Mouse (Mus musculus): ENCODE data around the gene Usp48. TPM values are rescaled to one million over a fixed set of nuclear protein-coding genes. Genes with fewer than 3 reads are reported as not detected.

The Usp48 gene
- polyA plus RNA-seq, 1 experiment from 2014 or later, result 69.9 TPM

DNA sequence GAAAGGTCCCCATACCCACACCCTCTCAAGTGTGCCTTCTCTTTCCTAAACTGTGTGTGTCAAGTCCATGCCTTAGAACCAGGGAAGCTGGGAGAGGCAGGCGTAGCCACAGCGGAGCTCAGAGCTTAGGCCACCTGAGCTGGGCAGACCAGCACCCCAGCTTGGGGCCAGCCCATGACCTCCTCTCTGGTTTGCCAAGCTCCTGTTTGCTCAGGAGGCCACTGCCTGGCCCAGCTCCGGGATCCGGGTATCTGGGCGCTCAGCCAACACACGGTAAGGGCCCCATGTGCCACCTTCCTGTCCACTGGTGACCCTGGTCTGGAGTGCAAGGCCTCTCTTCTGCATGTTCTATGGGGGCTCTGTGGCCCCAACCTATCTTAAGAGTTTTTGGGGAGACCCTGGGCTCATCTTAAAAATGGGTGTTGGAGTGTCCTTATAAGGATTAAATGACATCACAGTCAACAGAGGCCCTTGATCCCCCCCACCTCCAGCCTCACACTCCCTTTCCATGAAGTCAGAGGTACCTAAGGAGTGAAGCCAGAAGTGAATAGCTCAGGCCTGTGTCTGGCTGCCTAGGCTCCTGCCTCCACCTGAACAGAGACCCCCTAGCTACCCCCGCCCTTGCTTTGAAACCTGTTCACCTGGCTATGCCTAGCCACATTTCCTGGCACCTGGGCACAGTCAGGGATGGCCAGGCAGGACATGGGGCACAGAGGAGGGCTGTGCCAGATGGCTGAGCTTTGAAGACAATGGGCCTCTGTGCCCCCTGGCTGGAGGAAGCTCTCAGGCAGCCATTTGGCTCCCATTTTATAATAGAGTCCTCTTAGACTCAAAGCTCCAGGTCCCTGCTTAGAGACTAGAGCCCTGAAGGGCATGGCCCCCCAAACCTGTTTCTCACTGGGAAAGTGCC is 104.8 kb downstream of the Usp48 start:
- Histone ChIP-seq H3K9ac (no peak overlapping the region), H3K27me3 (no peaks in the 10 kb centered on the region), H3K36me3 (ENCODE audit: poor library complexity, severe bottlenecking) (no peaks in the 10 kb centered on the region), H3K9me3 (replicated peaks) (no peaks in the 10 kb centered on the region), H3K4me3 (no peak overlapping the region), H3K27ac (no peak overlapping the region), H3K4me1 (peaks cover 36% of the 10 kb centered on the region), H3K4me2 (no peak overlapping the region)
- no peak for ATAC-seq
- WGBS, result 67% methylated on average over 7 of the region's 7 CpGs

DNA sequence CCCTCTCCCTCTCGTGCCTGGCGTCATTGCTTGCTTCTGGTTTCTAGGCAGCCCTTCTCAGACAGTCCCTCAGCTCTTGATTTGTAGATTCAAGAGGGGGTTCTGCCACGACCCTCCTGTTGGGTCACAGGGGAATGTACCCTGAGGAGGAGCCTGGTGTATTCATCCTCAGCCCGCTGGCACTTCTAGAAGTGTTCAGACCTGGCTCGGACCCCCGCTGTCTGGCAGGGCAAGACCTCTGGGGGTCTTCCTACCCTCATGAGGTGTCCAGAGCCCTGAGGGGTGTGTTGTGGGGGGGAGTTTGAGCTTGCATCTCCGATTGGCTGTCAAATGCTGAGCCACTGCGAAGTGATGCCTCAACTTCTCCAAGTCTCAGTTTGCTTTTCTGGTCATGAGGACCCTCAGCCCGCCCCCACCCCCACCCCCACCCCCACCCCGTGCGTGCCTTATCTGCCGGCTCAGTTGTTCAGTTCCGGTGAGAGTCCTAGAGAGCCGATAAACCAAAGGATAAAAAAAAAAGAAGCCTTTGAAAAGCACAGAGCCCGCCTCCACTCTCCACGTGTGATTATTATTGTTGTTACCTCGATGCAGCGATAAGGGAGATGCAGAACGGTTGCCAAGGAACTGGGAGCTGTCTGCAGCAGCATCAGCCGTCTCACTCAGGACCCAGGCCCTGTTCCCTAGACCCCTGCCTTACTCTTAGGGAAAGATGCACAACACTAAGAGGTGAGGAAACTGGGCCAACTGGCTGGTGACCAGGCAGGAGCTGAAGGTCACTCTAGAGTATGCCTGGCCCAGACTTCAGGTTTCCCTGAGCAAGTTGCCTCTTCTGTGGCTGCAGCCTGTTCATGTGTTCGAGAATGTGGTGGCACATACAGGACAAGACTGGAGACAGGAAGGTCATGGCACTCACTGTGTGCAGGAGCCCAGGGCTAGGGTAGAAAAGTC is 106.0 kb downstream of the Usp48 start:
- H3K4me1 ChIP-seq, result peaks cover 39% of the 10 kb centered on the region
- no peak overlapping the region for H3K27ac ChIP-seq
- WGBS, result 47% methylated on average over 21 of the region's 21 CpGs
- ATAC-seq, result no peak
- no peaks in the 10 kb centered on the region for H3K9me3 ChIP-seq (replicated peaks)
- no peak overlapping the region for H3K4me2 ChIP-seq
- no peak overlapping the region for H3K4me3 ChIP-seq
- no peak overlapping the region for H3K9ac ChIP-seq
- H3K27me3 ChIP-seq, result no peaks in the 10 kb centered on the region
- no peaks in the 10 kb centered on the region for H3K36me3 ChIP-seq (ENCODE audit: poor library complexity, severe bottlenecking)

DNA sequence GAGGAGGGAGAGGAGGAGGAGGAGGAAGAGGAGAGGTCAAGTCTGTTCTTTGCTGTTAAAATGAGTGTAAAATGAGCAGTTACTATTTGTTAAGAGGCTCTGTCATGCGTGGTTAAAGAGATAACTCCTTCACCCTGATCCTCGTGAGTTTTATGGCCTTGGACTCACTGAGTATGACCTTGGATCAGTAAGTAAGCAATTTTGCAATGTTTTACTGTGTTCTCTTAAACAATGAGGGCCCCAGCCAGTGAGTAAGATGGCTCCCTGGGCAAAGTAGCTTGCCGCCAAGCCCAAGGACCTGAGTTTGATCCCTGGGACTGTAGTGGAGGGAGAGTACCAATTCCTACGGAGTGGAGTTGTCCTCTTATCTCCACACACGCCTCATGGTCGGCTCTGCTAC is 107.4 kb downstream of the Usp48 start:
- Histone ChIP-seq H3K9me3 (replicated peaks) (no peaks in the 10 kb centered on the region), H3K36me3 (ENCODE audit: poor library complexity, severe bottlenecking) (no peaks in the 10 kb centered on the region), H3K27ac (no peak overlapping the region), H3K4me2 (no peak overlapping the region), H3K4me1 (peaks cover 40% of the 10 kb centered on the region), H3K27me3 (no peaks in the 10 kb centered on the region), H3K9ac (no peak overlapping the region), H3K4me3 (no peak overlapping the region)
- ATAC-seq, result no peak
- 78% methylated on average over 6 of the region's 6 CpGs for WGBS

DNA sequence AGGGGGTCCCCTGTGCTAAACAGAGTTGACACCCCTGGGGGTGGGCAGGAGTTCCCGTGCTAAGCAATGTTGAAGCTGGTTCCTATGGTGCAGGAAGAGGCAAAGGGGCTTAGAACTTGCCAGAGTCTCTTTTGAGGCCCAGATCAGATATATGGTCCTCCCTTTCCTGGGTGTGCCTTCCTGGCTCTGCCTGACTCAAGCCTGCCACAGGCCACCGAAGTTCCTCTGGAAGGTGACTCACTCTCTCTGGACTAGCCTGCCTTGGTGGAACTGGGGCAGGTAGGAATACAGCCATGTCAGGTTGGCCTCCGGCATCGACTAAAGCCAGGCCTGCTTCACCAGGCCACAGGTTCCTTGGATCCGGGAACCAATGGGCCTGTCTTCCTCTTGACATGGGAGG is 109.5 kb downstream of the Usp48 start:
- 93% methylated on average over 5 of the region's 5 CpGs for WGBS
- H3K9ac ChIP-seq, result no peak overlapping the region
- no peak overlapping the region for H3K4me2 ChIP-seq
- H3K27me3 ChIP-seq, result no peaks in the 10 kb centered on the region
- H3K27ac ChIP-seq, result no peak overlapping the region
- H3K4me1 ChIP-seq, result peaks cover 43% of the 10 kb centered on the region
- H3K4me3 ChIP-seq, result no peak overlapping the region
- no peaks in the 10 kb centered on the region for H3K9me3 ChIP-seq (replicated peaks)
- no peak for ATAC-seq
- no peaks in the 10 kb centered on the region for H3K36me3 ChIP-seq (ENCODE audit: poor library complexity, severe bottlenecking)

DNA sequence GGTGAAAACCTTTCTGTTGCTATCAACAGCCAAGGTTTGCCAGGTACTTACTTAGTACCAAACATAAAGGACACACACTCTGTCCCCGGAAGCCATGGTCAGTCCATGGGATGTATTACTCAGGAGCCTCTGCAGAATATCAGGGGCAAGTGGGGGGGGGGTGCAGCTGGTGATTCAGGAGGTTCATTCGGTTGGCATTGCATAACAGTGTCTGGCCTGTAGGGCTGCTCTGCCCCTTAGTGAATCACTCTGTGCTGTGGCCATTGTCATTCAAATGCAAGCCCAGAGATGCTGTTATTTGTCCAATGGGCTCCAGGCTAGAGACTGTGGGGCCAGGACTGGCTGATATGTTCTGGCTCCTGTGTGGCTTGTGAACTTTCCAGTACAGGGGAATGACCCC is 111.0 kb downstream of the Usp48 start:
- ATAC-seq, result no peak

DNA sequence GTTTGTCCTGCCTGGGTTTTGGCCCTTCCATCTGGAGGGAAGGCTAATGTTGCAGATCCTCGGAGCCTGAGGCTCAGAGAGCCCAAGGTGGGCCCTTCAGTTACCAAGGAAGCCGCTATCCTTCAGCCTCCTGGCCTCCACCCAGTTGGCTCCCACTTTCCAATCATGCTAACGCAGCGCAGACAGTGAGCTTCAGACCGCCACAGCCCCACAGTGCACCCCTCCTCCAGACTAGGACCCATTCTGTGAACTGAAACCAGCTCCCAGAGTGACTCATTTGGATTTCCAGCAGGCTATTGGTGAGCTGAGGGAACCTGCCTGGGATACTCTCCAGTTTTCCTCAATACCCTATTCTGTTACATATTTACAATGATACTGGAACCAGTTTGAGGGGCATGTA is 111.8 kb downstream of the Usp48 start:
- H3K9me3 ChIP-seq (replicated peaks), result no peaks in the 10 kb centered on the region
- no peak overlapping the region for H3K27ac ChIP-seq
- peaks cover 36% of the 10 kb centered on the region for H3K4me1 ChIP-seq
- no peak overlapping the region for H3K4me3 ChIP-seq
- H3K4me2 ChIP-seq, result no peak overlapping the region
- H3K9ac ChIP-seq, result no peak overlapping the region
- 82% methylated on average over 5 of the region's 5 CpGs for WGBS
- no peaks in the 10 kb centered on the region for H3K36me3 ChIP-seq (ENCODE audit: poor library complexity, severe bottlenecking)
- peaks cover 5% of the 10 kb centered on the region; the same call in 1 of the 2 replicates for H3K27me3 ChIP-seq
- ATAC-seq, result no peak

More for the DNA sequence above, 111.0 kb downstream of the Usp48 start:
- no peak overlapping the region for H3K27ac ChIP-seq
- H3K9me3 ChIP-seq (replicated peaks), result no peaks in the 10 kb centered on the region
- no peak overlapping the region for H3K4me2 ChIP-seq
- 33% methylated on average over 2 of the region's 2 CpGs for whole genome bisulfite sequencing
- H3K9ac ChIP-seq, result no peak overlapping the region
- peaks cover 5% of the 10 kb centered on the region; the same call in 1 of the 2 replicates for H3K27me3 ChIP-seq
- H3K4me1 ChIP-seq, result peaks cover 38% of the 10 kb centered on the region
- H3K36me3 ChIP-seq (ENCODE audit: poor library complexity, severe bottlenecking), result no peaks in the 10 kb centered on the region
- H3K4me3 ChIP-seq, result no peak overlapping the region

DNA sequence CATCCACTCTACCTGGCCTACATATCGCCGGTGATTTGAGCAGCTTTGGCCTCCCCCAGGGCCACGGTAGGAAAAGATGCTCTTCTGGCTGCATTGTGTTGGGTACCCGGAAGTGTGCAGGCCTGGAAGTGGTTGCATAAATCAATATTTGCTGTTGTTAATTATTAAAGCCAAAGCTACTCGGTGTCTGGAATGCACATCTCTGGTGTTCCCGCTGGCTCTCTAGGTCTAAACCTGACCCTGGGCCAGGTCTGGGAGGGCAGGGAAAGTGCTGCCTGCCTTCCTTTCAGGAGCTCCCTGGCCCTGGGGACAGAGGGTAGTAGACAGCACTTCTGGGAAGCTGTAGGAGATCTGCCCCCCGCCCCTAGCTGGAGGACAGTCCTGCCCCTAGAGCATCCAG is 113.0 kb downstream of the Usp48 start:
- Histone ChIP-seq H3K36me3 (ENCODE audit: poor library complexity, severe bottlenecking) (no peaks in the 10 kb centered on the region), H3K4me1 (peaks cover 36% of the 10 kb centered on the region), H3K4me3 (no peak overlapping the region), H3K9me3 (replicated peaks) (no peaks in the 10 kb centered on the region), H3K4me2 (peak overlapping the region; percentile 86; the same call in 1 of the 2 replicates), H3K9ac (peak overlapping the region; percentile 37; the same call in 1 of the 2 replicates), H3K27me3 (peaks cover 5% of the 10 kb centered on the region; the same call in 1 of the 2 replicates), H3K27ac (peak overlapping the region; percentile 40; the same call in 1 of the 2 replicates)
- 81% methylated on average over 7 of the region's 7 CpGs for WGBS
- ATAC-seq, result no peak

DNA sequence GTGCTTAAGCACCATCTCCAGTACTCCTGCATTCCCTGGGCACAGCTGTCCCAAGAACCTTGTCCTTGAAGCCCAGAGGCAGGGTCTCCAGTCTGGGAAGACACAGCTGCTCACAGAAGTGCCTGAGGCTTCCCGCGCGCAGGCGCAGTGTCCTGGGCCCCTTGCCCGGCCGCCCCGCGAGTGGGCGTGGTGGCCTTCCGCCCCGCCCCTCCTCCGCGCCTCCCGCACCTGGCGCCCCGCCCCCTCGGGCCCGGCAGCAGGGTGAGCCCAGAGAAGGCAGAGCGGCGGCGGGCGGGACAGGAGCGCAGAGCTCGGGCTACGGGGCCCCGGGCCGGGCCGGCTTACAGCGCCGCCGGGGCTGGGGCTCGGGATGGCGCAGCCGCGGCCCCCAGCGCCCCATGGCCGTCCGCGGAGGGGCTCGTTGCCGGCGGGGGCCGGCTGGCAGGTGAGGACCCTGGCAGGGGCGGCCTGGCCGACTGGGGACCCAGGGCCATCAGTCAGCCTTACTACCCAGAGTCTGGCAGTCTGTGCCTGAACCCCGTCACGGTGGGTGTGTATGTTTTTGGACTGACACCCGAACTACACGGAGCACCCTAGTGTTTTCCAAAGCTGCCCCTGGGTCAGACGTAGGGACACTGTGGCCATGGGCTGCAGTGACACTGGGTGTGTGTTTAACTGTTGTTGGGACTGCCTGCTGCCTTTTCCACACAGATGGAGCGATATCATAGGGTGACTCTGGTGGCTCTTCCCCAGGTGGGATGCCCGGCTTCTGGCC is 113.8 kb downstream of the Usp48 start:
- peak overlapping the region; percentile 79 for H3K9ac ChIP-seq
- H3K9me3 ChIP-seq (replicated peaks), result no peaks in the 10 kb centered on the region
- H3K27ac ChIP-seq, result no peak overlapping the region
- H3K4me1 ChIP-seq, result peaks cover 36% of the 10 kb centered on the region
- peak overlapping the region; percentile 86 for H3K4me2 ChIP-seq
- no peaks in the 10 kb centered on the region for H3K36me3 ChIP-seq (ENCODE audit: poor library complexity, severe bottlenecking)
- WGBS, result 3% methylated on average over 37 of the region's 52 CpGs
- peak; percentile 88 for ATAC-seq
- peak overlapping the region; percentile 51 for H3K4me3 ChIP-seq
- peaks cover 5% of the 10 kb centered on the region; the same call in 1 of the 2 replicates for H3K27me3 ChIP-seq

Other genes with a start within 250 kb of the Usp48 start
- 670 and 681 TPM in 2 replicates for gene Cdc42, start 236.0 kb upstream of the Usp48 start, polyA plus RNA-seq (2015; fragmentation: Nextera tagmentation; extraction: Ambion mirVana)
- gene Cela3a, start 184.0 kb upstream of the Usp48 start, polyA plus RNA-seq (2015; fragmentation: Nextera tagmentation; extraction: Ambion mirVana), result not detected in 2 replicates
- gene Cela3b, start 163.2 kb upstream of the Usp48 start, polyA plus RNA-seq (2015; fragmentation: Nextera tagmentation; extraction: Ambion mirVana), result not detected in 2 replicates
- not detected in 2 replicates for gene 1700013G24Rik, start 140.5 kb upstream of the Usp48 start, polyA plus RNA-seq (2015; fragmentation: Nextera tagmentation; extraction: Ambion mirVana)
- gene Hspg2, start 125.0 kb upstream of the Usp48 start, polyA plus RNA-seq (2015; fragmentation: Nextera tagmentation; extraction: Ambion mirVana), result 4.8 and 6.5 TPM in 2 replicates
- not detected in 2 replicates for gene Ldlrad2, start 19.2 kb upstream of the Usp48 start, polyA plus RNA-seq (2015; fragmentation: Nextera tagmentation; extraction: Ambion mirVana)
- gene Rap1gap, start 71.0 kb downstream of the Usp48 start, polyA plus RNA-seq (2015; fragmentation: Nextera tagmentation; extraction: Ambion mirVana), result 11.8 and 16.5 TPM in 2 replicates
- 10.5 and 11.2 TPM in 2 replicates for gene Alpl, start 202.6 kb downstream of the Usp48 start, polyA plus RNA-seq (2015; fragmentation: Nextera tagmentation; extraction: Ambion mirVana)